Mouse (Mus musculus) neural tube, embryonic 12.5 days (tissue): ENCODE results near the gene Rnaseh2a. TPM values are rescaled to one million over a fixed set of nuclear protein-coding genes. Genes with fewer than 3 reads are reported as not detected.

Experiments
- ATAC-seq: fragments of 200-750 bp; cut with Nextera tagmentation; 2 replicates; pipeline ENCODE4 v1.8.0; 2017; ENCODE audit warnings: low read depth, mild to moderate bottlenecking, moderate TSS enrichment, moderate library complexity; ENCODE audit not compliant: low FRiP score
- H3K27ac ChIP-seq: fragments of 300-500 bp; sonication (generic); 2 replicates; pipeline ENCODE4 v1.5.1; 2016
- H3K27me3 ChIP-seq: fragments of 300-500 bp; sonication (generic); replicated peaks from 2 replicates; pipeline ENCODE4 v1.6.1; 2016; ENCODE audit warnings: mild to moderate bottlenecking
- H3K36me3 ChIP-seq: fragments of 300-500 bp; sonication (generic); 2 replicates; pipeline ENCODE4 v1.6.1; 2016; ENCODE audit warnings: mild to moderate bottlenecking
- H3K4me1 ChIP-seq: fragments of 300-500 bp; sonication (generic); 2 replicates; pipeline ENCODE4 v1.6.1; 2016
- H3K4me2 ChIP-seq: fragments of 300-500 bp; sonication (generic); replicated peaks from 2 replicates; pipeline ENCODE4 v1.6.1; 2016; ENCODE audit warnings: mild to moderate bottlenecking
- H3K4me3 ChIP-seq: fragments of 300-500 bp; sonication (generic); 2 replicates; pipeline ENCODE4 v1.5.1; 2016
- H3K9ac ChIP-seq: fragments of 300-500 bp; sonication (generic); 2 replicates; pipeline ENCODE4 v1.6.1; 2016; ENCODE audit warnings: mild to moderate bottlenecking
- H3K9me3 ChIP-seq: fragments of 300-500 bp; sonication (generic); 2 replicates; pipeline ENCODE4 v1.6.1; 2016; ENCODE audit warnings: mild to moderate bottlenecking
- WGBS: fragments of 180-500 bp; shearing (Covaris S2); methylation state at CpG from one replicate; pipeline ENCODE4 v1.1.7; 2016; 5-methylcytosine and 5-hydroxymethylcytosine counted together
- polyA plus RNA-seq: library from polyadenylated mRNA; unstranded; fragments of >200 nt; fragmentation: Nextera tagmentation; extraction: Ambion mirVana; gene quantifications from 2 replicates; pipeline ENCODE4 v1.2.1, GENCODE M21; 2016

Gene Rnaseh2a
- polyA plus RNA-seq, 1 experiment from 2014 or later: 78.4 TPM

DNA sequence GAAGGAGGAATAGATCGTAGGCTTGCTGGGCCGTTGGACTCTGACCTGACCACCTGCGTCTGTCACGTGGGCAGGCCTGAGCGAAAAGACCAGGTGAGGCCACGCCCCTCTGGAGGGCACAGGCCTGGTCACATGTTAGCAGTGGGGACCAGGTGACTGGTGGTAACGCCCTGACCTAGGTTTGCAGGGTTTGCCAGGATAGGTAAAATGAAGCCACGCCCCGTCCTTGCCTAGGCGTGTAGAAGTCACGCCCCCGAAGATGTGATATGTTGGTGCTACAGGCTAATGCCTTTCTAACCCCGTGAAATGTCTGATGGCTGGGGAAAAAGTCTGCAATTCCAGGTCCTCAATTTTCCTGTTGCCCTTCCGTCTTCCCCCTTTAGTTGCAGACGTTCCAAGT, 21.3 kb upstream of the Rnaseh2a start:
- peaks cover 14% of the 10 kb centered on the region; the same call in 1 of the 2 replicates for H3K4me1 ChIP-seq
- no peaks in the 10 kb centered on the region for H3K36me3 ChIP-seq
- H3K27me3 ChIP-seq: peaks cover 33% of the 10 kb centered on the region
- peak overlapping the region; percentile 62 for H3K9ac ChIP-seq
- 1% methylated on average over 15 of the region's 15 CpGs for WGBS
- H3K4me2 ChIP-seq: peak overlapping the region; percentile 89
- H3K9me3 ChIP-seq: no peaks in the 10 kb centered on the region
- no peak overlapping the region for H3K27ac ChIP-seq
- H3K4me3 ChIP-seq: peak overlapping the region; percentile 55
- ATAC-seq: peak; percentile 67

DNA sequence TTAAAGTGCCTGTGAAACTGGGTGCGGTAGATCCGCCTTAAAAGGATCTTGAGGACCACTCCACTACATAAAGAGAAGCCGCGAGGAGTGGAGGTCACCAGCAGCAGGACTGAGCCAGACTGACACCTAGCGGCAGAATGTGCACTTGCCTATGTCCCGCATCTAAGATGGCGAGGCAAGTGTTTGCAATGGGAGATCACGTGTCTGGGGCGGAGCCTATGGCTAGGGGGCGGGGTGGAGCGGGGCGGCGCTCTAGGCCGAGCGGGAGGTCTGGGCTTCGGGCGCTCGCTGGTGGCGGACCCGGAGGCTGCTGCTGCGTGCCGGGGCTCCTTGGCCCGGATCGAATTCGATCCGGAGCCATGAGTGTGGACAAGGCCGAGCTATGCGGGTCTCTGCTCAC, 20.8 kb upstream of the Rnaseh2a start, which contains the start of gene Hook2:
TSS of gene Hook2 (plus strand) at position 255 of the 400 bp plus-strand sequence.
- H3K36me3 ChIP-seq: no peaks in the 10 kb centered on the region
- H3K27me3 ChIP-seq: peaks cover 28% of the 10 kb centered on the region
- under 1% methylated on average over 28 of the region's 28 CpGs for WGBS
- peak within 1 kb of the TSS; percentile 62 for H3K9ac ChIP-seq
- H3K9me3 ChIP-seq: no peaks in the 10 kb centered on the region
- no peak within 1 kb of the TSS for H3K27ac ChIP-seq
- peak within 1 kb of the TSS; percentile 89 for H3K4me2 ChIP-seq
- ATAC-seq: peak; percentile 94
- peaks cover 16% of the 10 kb centered on the region for H3K4me1 ChIP-seq
- peak within 1 kb of the TSS; percentile 55 for H3K4me3 ChIP-seq

DNA sequence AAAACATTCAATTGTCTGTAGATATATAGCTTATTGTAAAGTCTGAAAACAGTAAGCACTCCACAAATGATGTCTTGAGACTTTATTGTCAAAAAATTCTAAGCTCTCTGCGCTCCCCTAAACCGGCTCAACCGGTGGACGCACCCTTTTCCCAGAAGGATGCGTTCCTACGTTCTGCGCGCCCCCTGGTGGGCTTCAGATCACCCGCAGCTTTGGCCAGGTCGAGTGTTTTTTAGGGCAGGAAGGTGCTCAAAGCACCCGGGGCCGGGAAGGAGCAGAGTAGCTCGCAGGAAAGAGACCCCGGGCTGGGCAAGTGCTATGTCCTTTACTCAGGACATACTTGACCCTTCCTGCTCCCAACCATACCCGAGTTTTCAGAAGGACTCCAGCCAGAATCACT, 20.2 kb upstream of the Rnaseh2a start:
- under 1% methylated on average over 15 of the region's 15 CpGs for WGBS
- Histone ChIP-seq H3K9me3 (no peaks in the 10 kb centered on the region), H3K9ac (peak overlapping the region; percentile 61), H3K4me1 (peaks cover 21% of the 10 kb centered on the region), H3K27ac (no peak overlapping the region), H3K4me3 (peak overlapping the region; percentile 55), H3K4me2 (peak overlapping the region; percentile 89), H3K36me3 (no peaks in the 10 kb centered on the region), H3K27me3 (peaks cover 27% of the 10 kb centered on the region)
- ATAC-seq: peak; percentile 74

DNA sequence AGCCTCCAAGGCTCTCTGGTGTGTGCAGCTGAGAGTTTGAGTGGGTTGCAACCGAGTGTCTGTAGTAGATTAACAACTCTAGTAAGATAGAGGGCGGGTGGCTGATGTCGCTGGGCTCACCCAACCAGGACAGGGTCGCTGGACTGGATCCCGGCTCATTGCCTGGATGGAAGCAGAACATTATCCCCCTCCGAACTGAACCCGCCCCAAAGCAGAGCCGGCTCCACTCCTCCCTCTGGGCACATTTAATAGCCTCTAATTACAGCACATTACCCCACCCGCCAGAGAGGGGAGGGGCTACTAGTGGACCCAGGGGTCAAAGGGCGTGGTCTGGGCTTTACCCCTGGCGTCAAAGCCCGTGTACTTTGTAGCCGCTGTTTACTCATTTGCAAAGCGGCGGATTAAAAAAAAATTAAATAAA, 19.8 kb upstream of the Rnaseh2a start:
- no peak for ATAC-seq
- Histone ChIP-seq H3K27me3 (peaks cover 27% of the 10 kb centered on the region), H3K9ac (no peak overlapping the region), H3K4me3 (no peak overlapping the region), H3K9me3 (no peaks in the 10 kb centered on the region), H3K36me3 (no peaks in the 10 kb centered on the region), H3K4me2 (peak overlapping the region; percentile 89), H3K27ac (no peak overlapping the region), H3K4me1 (peaks cover 26% of the 10 kb centered on the region)
- 8% methylated on average over 15 of the region's 15 CpGs for WGBS

DNA sequence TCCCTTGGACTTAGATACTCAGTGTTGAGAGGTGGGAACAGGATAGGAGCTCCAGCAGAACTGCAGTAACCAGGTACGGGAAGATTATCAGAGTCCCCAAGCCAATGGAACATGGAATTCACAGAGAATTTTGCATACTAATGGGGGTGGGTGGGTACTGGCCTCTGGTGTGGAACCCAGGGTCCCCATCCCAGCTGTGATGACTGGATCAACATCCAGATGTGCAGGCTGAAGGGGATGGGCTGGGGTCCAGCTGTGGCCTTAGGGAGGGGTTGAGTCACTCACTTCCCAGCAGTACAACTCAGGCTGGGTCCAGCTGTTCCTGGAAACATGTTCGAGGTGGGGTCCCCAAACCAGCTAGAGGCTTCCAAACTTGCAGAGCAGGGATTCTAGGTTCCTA, 18.3 kb upstream of the Rnaseh2a start:
- H3K4me1 ChIP-seq: peaks cover 26% of the 10 kb centered on the region
- no peak overlapping the region for H3K4me2 ChIP-seq
- no peak overlapping the region for H3K9ac ChIP-seq
- no peaks in the 10 kb centered on the region for H3K9me3 ChIP-seq
- 75% methylated on average over 2 of the region's 2 CpGs for WGBS
- no peak for ATAC-seq
- no peak overlapping the region for H3K4me3 ChIP-seq
- no peak overlapping the region for H3K27ac ChIP-seq
- no peaks in the 10 kb centered on the region for H3K36me3 ChIP-seq
- H3K27me3 ChIP-seq: peaks cover 27% of the 10 kb centered on the region

DNA sequence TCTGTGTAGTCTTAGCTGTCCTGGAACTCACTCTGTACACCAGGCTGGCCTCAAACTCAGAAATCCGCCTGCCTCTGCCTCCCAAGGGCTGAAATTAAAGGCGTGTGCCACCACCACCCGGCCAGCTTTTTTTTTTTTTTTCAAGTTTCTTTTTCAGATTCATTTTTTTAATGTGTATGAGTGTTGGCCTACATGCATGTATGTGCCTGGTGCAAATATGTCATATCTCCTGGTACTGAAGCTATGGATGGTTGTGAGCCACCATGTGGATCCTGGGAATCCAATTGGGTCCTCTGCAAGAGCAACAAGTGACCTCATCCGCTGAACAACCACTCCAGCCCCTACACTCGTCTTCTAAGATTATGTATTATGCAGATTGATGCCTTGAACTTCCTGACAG, 17.8 kb upstream of the Rnaseh2a start:
- no peak overlapping the region for H3K4me3 ChIP-seq
- no peaks in the 10 kb centered on the region for H3K9me3 ChIP-seq
- peaks cover 26% of the 10 kb centered on the region for H3K4me1 ChIP-seq
- peaks cover 32% of the 10 kb centered on the region for H3K27me3 ChIP-seq
- H3K36me3 ChIP-seq: no peaks in the 10 kb centered on the region
- H3K4me2 ChIP-seq: no peak overlapping the region
- no peak overlapping the region for H3K9ac ChIP-seq
- ATAC-seq: no peak
- WGBS: 83% methylated on average over 5 of the region's 5 CpGs
- H3K27ac ChIP-seq: no peak overlapping the region

DNA sequence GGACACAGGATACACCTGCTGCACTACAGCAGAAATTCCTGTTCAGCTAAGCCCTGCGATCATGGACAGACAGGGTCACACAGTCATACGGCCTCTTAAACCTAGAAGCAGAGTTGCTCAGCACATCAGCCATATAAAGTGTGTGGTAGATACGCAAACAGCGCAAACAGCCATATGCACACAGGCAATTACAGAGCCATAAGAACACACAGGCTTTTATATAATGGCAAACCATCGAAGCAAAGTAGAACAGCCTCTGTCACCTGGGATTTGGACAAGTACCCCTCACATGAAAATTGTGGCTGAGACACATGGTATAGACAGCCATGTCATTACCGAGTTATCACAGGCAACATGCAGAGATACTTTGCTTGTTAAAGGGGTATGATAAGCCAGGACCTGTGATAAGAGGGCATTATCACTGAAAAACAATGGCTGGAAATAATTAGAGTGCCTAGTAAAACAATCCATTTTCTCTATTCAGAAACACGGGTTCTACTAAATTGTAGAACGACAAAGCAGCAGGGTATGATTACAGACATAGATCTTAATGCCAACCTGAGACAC, 16.9 kb upstream of the Rnaseh2a start:
- Histone ChIP-seq H3K36me3 (no peaks in the 10 kb centered on the region), H3K4me3 (peak overlapping the region; percentile 43; the same call in 1 of the 2 replicates), H3K9me3 (no peaks in the 10 kb centered on the region), H3K4me2 (peak overlapping the region; percentile 99), H3K27ac (no peak overlapping the region), H3K9ac (no peak overlapping the region; the same call in 1 of the 2 replicates), H3K4me1 (peaks cover 26% of the 10 kb centered on the region), H3K27me3 (peaks cover 37% of the 10 kb centered on the region)
- no peak for ATAC-seq
- 41% methylated on average over 8 of the region's 8 CpGs for WGBS

DNA sequence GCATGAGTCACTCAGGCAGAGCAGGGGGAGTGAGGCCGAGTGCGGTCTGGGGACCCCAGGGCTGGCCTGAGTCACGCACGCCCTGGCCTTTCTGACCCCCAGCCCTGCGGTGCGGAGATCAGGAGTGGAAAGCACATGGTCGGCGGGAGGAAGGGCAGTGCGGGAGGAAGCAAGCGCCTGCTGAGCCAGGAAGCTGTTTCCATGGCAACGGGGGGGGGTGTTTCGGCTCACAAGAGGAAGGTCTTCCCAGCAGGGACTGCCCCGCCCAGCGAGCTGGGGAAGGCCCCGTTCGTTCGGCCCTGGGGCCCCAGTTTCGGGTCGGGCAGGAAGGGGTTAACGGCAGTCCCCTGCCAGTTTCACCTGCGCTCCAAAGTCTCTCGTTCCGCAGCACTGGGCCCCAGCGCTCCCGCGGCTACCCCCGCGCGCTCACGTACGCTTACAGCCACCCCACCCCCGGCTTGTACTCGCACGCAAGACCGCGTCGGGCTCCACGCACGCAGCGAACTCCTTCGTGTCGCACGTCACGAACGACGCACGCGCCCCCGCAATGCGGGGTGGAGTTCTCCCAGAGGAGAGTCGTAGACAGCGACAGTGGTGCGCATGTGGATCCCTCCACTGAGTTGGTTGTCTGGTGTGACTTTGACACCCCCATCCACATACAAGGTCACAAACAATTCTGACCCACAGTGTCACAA, 16.3 kb upstream of the Rnaseh2a start:
- Histone ChIP-seq H3K9me3 (no peaks in the 10 kb centered on the region), H3K9ac (peak overlapping the region; percentile 57), H3K27ac (no peak overlapping the region), H3K36me3 (no peaks in the 10 kb centered on the region), H3K27me3 (peaks cover 42% of the 10 kb centered on the region), H3K4me2 (peak overlapping the region; percentile 99), H3K4me1 (peaks cover 27% of the 10 kb centered on the region), H3K4me3 (peak overlapping the region; percentile 43)
- WGBS: under 1% methylated on average over 53 of the region's 53 CpGs
- ATAC-seq: peak; percentile 3; the same call in 1 of the 2 replicates

DNA sequence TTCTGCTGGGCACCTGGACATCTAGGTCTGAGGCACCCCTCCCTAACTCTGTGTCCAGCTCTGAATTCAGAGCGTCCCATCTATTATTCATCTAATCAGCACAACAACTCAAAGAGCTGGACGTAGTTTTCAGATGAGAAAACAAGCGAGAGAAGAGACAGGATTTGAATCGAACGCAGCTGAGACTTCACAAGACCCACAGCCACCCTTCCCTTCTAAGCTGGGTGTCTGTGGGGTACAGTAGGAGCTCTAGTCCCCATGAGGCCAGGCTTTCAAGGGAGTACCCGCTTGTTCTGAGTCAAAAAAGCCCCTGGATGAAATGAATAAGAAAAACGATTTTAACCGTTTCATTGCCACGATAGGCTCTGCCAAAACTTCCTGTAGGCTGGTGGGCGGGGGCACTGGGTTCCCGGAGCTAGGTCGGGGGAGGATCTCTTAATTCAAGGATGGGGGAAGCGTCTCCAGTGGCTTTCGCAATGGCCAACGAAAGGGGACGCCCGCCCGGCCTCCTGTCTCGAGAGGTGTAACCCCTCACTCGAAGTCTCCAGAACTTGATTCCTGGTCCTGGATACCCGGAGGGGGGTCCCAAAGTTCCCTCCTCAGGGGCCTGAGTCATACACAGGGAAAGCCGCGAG, 15.6 kb upstream of the Rnaseh2a start:
- no peaks in the 10 kb centered on the region for H3K9me3 ChIP-seq
- H3K9ac ChIP-seq: peak overlapping the region; percentile 57
- H3K4me3 ChIP-seq: peak overlapping the region; percentile 43
- peaks cover 29% of the 10 kb centered on the region for H3K4me1 ChIP-seq
- peaks cover 43% of the 10 kb centered on the region for H3K27me3 ChIP-seq
- H3K36me3 ChIP-seq: no peaks in the 10 kb centered on the region
- WGBS: under 1% methylated on average over 23 of the region's 23 CpGs
- ATAC-seq: no peak
- H3K4me2 ChIP-seq: peak overlapping the region; percentile 99
- H3K27ac ChIP-seq: no peak overlapping the region

DNA sequence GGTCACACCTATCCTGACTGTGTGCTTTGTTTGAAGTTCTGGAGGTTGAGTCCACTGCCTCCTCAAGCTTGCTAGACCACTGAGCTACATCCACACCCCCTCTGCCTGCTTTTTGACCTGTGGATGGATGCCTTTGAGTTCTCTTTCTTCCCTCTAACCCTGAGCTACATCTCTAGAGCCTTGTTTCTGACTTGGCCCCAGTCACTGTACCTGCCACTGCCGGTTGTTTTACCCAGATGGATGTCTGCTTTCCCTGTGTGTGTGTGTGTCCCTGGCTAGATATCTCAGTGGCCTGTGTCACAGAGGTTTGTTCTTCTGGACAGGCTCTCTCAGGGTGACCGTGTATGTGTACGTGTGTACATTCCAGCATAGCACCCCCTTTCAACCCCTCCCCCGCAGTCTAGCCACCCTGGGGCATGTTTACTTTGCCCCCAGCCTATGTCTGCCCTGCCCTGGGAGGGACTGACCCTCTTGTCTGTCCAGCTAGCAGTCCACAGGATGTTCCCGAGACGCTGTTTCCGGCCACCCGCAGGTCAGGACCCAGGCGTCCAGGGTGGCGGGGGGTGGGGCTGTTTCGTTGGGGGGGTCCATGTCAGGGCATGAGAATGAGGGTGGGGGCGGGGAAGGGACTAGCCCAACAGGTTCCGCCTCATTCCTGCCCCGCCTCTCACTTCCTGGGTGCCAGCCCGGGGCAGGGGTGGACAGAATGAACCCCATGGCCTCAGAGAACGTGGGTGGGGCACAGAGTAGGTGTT, 14.9 kb upstream of the Rnaseh2a start:
- 12% methylated on average over 16 of the region's 16 CpGs for WGBS
- Histone ChIP-seq H3K36me3 (no peaks in the 10 kb centered on the region), H3K9me3 (no peaks in the 10 kb centered on the region), H3K4me2 (peak overlapping the region; percentile 99), H3K27me3 (peaks cover 47% of the 10 kb centered on the region), H3K4me1 (peaks cover 36% of the 10 kb centered on the region), H3K4me3 (no peak overlapping the region), H3K9ac (no peak overlapping the region), H3K27ac (no peak overlapping the region)
- no peak for ATAC-seq

DNA sequence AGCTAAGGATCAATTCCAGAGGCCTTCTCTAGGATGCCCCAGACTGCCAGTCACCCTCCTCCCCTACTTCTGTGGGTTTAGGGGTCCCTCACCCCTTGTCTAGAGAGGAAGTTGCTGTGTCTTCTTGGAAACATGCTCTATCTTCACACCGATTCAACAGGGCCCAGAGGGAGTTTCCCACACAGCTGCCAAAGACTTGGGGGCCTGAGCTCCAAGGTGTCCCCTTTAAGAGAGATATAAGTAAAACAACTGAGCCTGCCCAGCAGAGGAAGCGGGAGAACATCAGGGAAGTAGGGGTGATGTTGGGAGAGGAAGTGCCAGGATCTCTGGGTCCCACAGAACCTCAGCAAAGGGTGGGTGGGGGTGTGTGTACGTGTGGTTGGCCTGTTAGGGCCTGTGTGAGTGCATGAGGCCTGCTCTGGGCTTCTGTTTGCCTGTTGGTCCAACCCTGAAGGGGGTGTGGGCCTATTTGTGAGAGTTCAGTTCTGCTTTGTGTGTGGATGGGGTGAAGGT, 13.0 kb upstream of the Rnaseh2a start:
- H3K27ac ChIP-seq: no peak overlapping the region
- no peak overlapping the region for H3K9ac ChIP-seq
- ATAC-seq: no peak
- no peaks in the 10 kb centered on the region for H3K36me3 ChIP-seq
- H3K27me3 ChIP-seq: peaks cover 55% of the 10 kb centered on the region
- H3K4me3 ChIP-seq: no peak overlapping the region
- WGBS: 62% methylated on average over 3 of the region's 3 CpGs
- no peaks in the 10 kb centered on the region for H3K9me3 ChIP-seq
- peaks cover 53% of the 10 kb centered on the region for H3K4me1 ChIP-seq
- 0 out of 2 replicates have a peak overlapping the region, but pooled peaks have one; percentile 3 for H3K4me2 ChIP-seq
